Mouse (Mus musculus) monocyte, adult 5-6 weeks (primary cell): Measurements from ENCODE around the gene Zmiz1. TPM values are rescaled to one million over a fixed set of nuclear protein-coding genes. Genes with fewer than 3 reads are reported as not detected.

ENCODE experiments used
- ATAC-seq: fragments of 153-309, 156-312 bp; replicated peaks from 2 replicates; pipeline ENCODE4 v1.8.0; 2017; ENCODE audit warnings: mild to moderate bottlenecking; ENCODE audit not compliant: low TSS enrichment, insufficient number of reproducible peaks, severe bottlenecking, poor library complexity, low FRiP score
- total RNA-seq: library from RNA; stranded (forward); fragments of 200-1000, 200-491, 200-594 nt; gene quantifications from 3 replicates; pipeline ENCODE4 v1.2.3, GENCODE M21; 2017

Gene Zmiz1
- total RNA-seq, 1 experiment from 2014 or later, result 22.9 TPM

DNA sequence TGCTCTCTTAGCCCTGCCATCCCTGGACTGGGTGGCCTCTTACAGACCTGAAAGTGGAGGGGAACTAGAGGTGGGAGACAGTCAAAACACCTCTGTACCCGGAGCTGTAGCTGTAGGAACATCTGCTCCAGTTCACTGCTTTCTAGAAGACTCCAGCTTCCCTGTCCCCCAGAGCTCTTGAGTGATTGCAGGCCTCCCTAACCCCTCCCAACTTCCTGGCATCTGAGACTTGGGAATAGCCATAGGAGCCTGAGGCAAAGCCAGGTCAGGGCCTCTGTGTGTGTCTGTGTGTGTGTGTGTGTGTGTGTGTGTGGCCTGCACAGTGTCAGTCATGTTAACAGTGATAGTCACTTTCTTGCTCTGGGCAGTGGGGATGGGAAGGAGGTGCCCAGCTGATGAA is 102.7 kb downstream of the Zmiz1 start:
- no peak for ATAC-seq

DNA sequence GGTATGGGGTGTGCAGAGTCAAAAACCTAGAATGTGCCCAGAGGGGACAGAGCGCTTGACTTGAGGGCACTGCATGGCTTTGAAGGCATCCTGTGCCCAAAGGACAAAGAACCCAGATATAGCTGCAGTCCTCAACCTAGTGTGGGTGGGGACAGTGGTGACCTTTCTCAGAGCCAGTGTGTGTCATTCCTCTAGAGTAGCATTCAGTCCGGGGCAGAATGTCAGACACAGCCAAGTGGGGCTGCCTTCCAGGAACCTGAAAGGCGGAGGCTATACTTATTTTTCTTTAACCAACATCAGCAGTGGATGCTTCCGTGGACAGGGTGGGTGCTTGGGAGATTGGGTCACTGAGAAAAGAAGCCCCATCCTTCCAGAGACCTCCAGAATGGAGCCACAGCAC is 103.5 kb downstream of the Zmiz1 start:
- no peak for ATAC-seq

DNA sequence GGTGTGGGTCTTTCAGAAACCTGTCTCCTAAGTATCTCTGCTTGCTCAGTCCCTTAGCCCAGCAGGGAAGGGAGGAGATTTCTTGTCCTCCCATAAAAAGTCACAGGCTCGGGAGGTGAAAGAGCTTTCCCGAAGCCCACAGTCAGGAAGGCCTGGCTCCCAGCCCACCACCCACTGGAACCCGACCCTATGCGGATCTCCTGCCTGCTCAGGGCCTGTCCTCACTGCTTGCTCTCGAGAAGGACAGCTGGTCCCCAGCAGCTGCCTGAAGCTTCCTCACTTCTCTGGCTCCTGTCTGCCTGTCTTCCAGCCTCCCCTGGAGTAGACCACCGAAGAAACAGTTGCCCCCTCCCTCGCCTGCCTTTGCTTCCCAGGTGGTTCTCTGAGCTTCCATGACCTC is 103.9 kb downstream of the Zmiz1 start:
- ATAC-seq, result no peak

DNA sequence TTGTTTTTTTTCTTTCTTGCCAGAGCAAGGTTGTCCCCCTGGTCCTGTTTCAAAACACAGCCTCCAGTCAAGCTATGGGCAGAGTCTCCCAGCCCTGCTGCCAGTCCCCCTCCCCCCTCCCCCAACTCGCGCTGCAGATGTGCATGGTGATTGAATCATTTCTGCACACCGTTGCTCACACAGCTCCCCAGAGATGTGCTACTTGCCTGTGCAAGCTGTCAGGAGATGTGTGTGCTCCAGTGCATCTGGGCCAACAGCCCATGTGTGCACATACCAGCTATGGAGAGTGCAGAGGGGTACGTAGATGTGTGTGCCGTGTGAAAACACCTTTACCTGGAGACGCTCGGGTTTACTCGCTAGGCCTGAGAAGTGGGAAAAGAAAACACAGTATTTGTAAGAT is 105.6 kb downstream of the Zmiz1 start:
- ATAC-seq, result no peak

DNA sequence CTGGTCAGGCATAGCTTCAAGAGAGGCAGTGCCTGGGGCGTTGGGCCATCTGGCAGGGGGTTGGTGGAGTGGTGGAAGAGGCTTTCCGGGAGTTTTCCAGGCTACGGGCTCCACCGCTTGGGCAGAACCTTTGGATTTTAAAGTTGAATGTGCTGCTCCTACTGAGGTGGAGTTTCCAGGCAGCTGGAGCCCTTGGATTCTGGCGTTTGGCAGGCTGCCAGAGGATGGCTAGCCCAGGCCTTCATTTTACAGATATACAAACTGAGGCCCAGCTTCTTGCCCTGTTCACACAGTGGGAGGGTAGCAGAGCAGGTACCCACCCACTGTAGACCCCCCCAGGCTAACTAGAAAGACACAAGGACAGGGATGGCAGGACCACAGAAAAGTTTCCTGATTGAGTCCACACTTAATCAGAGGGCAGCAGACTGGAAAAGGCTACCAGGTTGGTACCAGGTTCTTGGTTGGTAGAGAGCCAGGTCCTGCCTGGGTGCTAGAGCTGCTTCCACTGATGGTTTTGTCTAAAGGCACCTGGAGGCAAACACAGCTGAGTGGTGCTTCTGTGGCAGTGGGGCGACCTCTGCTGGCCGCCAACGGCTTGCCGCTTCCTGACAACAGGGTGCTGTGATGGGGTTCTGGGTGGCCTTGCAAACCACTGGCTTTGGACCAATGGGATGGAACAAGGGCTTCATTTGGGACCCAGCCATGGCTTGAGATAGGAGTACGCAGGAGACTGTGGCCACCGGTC is 106.5 kb downstream of the Zmiz1 start:
- peak; percentile 82 for ATAC-seq

DNA sequence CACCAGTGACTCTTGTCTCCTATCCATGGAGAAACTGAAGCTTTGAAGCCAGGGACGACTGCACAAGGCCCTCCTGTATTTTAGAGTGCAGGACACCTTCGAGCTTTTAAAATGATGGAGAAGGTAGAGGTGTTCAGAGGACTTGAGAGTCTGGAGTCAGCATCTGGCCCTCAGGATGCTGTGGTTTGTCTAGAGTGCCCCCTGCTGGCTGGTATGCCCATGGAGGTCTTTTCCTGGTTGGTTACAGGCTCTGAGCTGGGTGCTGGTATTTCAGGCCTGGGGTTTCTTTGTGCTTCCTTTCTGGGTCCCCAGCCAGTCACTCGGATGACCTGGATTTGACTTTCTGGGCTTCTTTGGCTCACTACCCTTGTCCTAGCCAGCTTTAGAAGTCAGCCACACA is 108.3 kb downstream of the Zmiz1 start:
- ATAC-seq, result 0 out of 2 replicates have a peak, but pooled peaks have one; percentile 40

DNA sequence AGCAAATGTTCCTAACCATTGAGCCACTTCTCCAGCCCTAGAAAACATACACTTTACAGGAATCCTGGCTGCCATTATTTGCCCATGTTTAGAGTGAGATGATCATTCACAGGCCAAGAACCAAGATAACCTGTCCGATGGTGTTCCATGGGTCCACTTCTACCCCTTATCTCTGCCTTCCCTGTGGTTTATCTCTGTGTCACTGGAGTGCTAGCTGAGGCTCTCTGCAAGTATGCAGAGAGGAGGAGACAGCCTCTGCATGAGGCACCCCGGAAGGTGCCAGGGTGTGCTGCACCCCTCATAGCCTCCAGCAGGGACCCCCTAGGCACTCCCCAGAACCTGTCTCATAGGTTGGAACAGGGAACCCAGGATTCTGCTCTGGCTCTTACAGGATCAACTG is 108.9 kb downstream of the Zmiz1 start:
- ATAC-seq, result no peak

DNA sequence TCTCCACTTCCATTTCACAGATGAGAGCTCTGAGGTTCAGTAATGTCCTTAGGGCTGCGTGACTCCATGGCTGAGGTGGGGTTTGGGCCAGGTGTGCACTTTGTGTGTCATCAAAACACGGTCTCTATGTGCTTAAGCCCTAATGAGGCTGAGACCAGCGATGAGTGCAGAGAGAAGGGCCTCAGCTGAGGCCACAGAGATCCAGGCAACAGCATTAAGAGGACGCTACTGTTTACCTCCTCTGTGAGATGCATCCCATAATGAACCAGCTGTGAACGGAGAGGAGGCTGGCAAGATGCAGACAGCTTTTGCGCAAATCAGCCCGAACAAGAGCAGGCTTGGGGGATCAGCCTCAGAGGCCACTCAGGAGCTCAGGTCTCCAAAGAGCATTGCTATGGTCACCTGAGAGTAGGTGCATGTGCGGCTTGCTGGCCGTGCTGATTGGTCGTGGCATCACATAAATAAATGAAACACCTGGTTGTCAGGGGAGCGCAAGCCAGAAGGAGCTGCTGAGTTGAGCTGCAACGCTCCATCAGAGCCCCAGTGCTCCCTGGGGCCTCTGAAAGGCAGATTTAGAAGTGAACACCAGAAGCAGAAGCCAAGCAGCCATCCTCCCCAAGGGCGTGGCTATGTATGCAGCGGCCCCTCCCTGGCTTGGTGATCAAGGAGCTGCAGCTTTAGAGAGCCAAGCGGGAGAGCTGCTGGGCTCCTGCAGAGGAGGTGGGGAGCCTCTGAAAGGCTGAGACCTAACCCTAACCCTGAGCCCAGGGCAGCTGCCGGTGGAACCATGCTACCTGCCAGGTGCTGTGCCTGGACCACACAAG is 115.3 kb downstream of the Zmiz1 start:
- 0 out of 2 replicates have a peak, but pooled peaks have one; percentile 32 for ATAC-seq

DNA sequence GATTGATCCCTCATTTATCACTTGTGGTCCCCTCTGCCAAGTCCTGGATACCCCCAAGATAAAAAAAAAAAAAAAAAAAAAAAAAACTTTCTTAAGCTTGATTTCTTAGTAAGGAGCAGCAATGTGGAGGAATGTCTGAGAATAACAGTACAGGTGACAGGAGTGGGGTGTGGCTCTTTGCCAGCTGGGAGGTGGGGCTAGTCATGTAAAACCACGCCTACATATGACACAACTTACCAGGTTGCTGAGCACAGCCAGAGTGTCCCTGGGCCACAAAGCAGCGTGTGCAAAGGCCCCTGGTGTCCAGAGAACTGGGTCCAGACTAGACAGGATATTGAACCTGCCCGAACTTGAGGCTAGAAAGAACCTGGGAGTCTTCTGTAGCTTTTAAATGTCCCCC is 117.7 kb downstream of the Zmiz1 start:
- no peak for ATAC-seq

DNA sequence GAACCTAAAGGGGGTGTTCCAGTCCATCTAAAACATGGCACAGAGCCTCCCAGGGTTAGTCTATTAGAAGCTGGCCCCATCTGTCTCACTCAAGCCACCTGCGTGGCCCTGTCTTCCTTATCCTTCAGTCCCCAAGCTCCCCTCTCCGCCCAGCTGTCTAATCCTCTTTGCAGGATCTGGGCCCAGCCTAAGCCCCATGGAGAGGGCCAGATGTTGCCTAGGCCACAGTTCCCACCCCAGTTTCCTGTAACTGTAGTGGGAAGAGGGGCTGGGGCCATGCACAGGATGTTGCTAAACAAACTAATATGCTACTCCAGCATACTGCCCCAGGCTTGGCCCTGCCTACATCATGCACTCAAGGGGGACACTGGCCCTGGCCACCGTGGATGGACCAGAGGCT is 118.4 kb downstream of the Zmiz1 start:
- ATAC-seq, result no peak

DNA sequence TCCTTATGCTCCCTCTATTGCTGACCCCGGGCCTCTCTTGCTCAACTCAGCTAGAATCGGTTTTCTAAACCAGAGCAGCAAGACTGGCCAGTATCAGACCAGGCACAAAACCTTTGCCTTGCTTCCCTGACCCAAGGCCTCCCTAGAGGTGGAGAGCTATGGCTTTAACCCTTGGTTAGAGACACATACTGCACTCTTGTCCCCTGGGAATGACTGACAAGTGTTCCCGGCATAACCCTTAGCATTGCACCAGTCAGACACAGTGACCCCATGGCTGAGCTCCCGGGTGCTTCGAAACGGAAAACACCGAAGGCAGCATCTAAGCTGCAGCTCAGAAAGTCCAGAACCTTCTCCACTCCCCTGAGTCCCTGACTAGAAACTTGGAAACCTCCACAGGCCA is 120.6 kb downstream of the Zmiz1 start:
- no peak for ATAC-seq

DNA sequence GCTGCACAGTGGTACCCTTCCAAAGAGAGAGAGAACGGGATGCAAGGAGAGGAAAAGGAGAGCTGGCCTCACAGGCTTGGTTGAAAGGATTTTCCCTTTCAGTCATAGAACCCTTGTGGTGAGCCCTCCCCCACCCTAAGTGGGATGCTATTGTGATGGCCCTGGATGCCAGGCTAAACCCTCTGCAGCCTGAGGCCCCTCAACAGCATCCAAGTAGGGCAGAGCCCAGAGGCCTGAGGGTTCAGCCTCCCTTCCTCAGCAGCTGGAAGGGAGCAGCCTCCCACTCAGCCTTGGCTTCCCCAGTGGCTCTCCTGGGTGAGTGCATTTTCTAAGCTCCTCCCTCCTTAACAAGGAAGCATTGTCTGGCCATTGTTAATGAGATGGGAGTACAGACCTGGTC is 121.4 kb downstream of the Zmiz1 start:
- no peak for ATAC-seq

DNA sequence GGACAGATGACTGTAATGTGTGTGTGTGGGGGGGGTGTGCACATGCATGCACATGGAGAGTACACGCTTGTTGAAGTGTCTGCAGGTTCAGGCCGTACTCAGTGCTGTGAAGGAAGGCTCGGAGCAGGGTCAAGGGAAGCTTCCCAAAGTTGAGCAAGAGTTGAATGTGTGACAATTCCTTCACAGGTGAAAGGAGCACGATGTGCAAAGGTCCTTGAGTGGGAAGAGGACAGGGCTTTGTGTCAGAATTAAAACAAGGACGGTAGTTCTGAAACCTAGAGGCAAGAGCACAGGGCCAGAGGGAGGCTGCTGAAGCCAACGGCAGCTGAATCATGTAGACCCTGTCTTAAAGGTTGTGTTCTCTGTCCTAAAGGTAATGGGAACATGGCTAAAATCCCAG is 123.6 kb downstream of the Zmiz1 start:
- ATAC-seq, result no peak

DNA sequence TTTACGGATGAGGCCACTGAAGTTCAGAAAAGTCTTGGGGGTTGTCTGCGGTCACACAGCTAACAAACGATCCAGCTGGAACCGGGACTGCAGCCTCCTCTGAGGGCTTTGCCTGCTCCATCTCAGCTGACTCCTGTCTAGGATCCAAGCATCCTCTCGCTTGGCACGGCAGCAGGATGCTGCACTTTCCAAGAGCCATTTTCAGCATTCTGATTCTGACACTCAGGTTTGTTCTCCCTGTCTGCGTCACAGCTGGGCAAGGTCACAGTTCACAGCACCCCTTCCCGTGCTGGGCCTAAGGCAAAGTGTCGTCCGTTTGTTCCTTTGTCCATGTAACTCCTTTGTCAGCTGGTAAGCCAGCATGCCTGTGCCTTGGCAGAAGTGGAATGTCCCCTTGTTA is 124.9 kb downstream of the Zmiz1 start:
- ATAC-seq, result no peak

DNA sequence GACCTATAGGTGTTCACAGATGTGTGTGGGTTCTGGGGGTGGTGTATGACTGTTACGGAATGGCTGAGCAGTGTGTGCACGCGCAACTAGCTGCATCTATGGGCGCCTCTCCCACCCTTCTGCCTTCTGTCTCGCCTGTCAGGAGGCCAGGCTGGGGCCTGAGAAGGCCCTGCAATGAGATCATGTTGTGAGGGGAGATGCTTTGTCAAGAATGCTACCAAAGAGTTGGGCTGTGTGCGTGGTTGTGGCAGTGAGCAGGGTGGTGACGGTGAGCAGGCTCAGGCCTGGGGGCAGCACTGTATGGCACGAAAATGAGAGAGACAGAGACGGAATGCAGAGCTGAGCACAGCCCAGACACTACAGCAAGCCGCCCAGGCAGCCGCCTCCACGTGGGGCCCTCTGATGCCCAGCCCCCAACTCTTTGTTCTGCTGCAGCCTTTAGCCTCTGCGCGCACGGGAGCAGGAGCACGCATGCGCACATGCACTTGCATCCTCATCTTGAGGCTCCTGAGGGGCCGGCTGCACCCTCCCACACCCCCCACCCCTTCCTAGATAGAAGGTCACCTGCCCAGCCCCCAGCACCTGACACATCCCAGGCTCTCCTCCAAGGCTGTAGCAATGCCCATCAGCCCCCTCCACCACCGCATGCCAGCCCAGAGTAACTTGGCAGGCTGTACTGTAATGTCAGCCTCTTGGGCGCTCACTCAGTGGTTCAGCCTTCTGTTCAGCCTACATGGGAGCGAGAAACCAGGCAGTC is 126.7 kb downstream of the Zmiz1 start:
- no peak for ATAC-seq

DNA sequence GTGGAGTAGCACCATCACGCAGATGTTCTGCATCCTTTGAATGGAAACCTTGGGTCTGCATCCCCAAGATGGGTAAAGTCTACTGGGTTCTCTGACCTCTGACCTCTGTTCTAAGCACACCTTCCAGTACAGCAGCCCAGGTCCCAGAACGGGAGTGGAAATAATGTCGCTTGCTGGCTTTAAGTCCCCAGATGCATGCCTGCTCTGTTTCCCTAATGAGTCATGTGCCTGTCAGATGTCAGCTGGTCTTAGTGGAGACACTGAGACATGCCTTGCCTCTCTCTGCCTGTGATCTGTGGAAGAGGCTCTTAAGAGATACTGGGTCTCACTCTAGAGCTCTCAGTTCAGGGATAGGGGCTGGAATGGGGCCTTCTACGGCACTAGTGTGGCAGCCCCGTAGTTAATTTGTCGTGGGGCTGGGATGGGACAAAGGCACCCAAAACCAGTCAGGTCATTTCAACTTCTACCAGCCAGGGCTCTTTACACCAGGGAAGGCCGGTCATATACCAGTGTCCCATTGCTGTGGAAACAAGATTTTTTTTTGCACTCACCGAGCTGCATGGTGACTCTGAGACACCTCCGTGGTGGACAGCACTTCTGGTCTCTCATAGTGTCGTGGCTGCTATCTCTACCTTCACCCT is 128.0 kb downstream of the Zmiz1 start:
- ATAC-seq, result no peak

DNA sequence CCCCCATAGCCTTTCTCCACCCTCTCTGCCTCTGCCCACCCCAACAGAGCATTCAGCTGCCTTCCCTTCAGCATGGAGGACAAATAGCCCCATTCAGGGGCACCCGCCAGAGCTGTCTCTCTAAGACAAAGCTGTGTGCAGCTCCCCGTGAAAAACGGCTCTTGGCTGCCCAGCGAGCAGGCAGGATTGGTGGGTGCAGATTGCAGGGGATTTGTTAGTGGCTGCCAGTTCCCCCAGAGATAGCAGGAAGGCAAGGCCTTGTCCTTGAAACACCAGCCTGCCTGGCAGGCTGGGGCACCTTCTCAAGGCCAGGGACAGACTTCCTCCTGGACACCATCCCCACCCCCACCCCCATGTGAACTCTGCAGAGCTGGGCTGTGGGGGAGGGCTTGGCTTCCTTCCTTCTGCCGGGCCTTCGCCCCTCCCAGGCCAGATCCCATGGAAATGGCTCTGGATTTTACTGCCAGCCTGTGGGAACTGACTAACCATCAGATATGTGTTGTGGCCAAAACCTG is 128.6 kb downstream of the Zmiz1 start:
- no peak for ATAC-seq

DNA sequence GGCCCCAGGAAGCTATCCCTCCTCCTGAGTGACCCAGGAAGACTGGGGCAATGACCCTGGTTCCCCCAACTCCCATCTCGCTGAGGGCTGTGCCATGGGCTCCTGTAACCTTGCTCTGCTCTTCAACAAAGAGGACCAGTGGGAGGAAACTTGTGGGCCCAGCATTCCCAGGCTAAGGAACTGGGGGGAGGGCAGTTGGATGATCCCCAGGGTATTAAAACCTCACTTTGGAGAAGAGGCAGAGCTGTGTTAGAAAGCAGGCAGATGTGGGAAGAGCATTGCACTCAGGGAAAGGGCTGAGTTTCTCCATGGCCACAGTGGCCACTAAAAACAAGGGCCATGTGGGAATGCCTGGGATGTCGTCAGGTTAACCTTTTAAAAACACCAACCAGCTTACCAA is 129.2 kb downstream of the Zmiz1 start:
- ATAC-seq, result no peak
